Mouse (Mus musculus) MEL (cell line): Measurements from ENCODE around the gene Entpd6.

Source experiments
- CTCF ChIP-seq, 3 experiments: IDR thresholded peaks in 2 of 3; conservative IDR thresholded peaks in 1 of 3; 2 replicates each; pipeline ENCODE4 v1.5.1; 2011 to 2012; ENCODE audit warnings: low read length in 3 of 3, low read depth in 2 of 3, mild to moderate bottlenecking in 2 of 3, improper control_type of control experiment in 1 of 3, inconsistent platforms in 1 of 3, mixed read lengths in 1 of 3, moderate library complexity in 1 of 3; ENCODE audit not compliant: control insufficient read depth in 1 of 3, insufficient read depth in 1 of 3, poor library complexity in 1 of 3, severe bottlenecking in 1 of 3
- KAT2A ChIP-seq: conservative IDR thresholded peaks from 2 replicates; pipeline ENCODE4 v1.6.1; 2012; ENCODE audit warnings: low read depth, low read length, improper control_type of control experiment, inconsistent platforms

DNA sequence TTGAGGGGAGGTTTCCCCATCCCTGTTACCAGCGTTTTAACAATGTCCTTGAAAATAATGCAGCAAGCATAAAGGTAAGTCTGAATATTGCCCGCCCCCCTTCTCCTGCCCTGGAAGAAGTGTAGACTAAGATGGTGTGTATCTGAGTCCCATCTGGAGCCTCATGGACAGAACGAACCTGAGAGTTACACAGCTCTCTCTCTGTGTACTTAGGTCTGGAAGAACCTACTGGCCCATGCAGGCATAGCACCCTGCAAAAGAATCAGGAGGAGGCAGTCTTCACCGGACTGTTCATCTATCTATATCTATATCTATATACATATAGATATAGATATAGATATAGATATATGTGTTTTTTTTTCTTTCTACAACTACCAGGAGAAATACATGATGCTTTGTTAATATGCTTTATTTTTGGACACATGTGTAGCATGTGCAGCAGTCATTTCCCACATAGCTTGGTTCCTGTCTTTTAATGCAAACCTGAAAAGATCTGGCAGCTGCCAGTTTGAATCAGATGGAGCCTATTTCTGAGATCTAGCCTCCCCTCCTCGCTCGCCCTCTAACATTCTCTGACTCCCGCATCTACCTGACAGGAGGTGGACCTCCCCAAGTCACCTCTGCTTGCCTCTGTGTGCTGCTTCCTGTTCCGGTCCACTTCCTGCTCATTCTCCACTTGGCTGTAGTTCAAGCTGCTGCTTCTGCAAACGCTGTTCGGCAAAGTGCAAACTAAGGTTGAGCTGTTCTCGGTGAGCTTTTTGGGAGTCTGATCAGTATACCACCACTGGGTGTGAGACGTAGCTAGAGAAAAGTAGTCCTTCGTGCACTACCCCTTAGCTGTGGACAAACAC lies 1.5 kb downstream of the Entpd6 start:
- TF ChIP-seq KAT2A = no peak
- peak in 2 of 3 experiments; percentile 8 to 17; a peak in 2 of 6 replicates for TF ChIP-seq CTCF (IDR thresholded peaks at IDR 0.05 in 2 of 3, conservative IDR thresholded peaks at IDR 0.05 in 1 of 3; ENCODE audit: control insufficient read depth in 1 of 3, insufficient read depth in 1 of 3, low read depth in 2 of 3, low read length in 3 of 3, poor library complexity in 1 of 3, severe bottlenecking in 1 of 3)
